ENCODE assay signal across 9 mouse cellular contexts in genomic region chr6:73010073-73010472, GRCm38 (mm10). TPM values are rescaled to one million over a fixed set of nuclear protein-coding genes. Genes with fewer than 3 reads are reported as not detected.
DNase-seq lines count a peak whose midpoint lies in the region; ATAC-seq and TF ChIP-seq lines count a peak whose summit lies in the region.
"Had no signal": no experiment of that assay in that cellular context is flagged by ENCODE, and none has a peak within 500 bp of the region (broad histone marks: within the 10 kb centered on the region; RNA-seq: fewer than 3 reads in every experiment).

No protein-coding gene starts in this region.

- no peak for TF ChIP-seq POLR2A in olfactory bulb, adult 2 months (IDR thresholded peaks at IDR 0.05; ENCODE audit: insufficient read depth, low read depth, low read length)

- intact Hi-C loops in heart, postnatal 36 days (cut with DNase I) = loop anchor here (1.0 kb wide), 1 partner anchor 70 kb away; no protein-coding TSS in a partner anchor
- intact Hi-C loops in left cerebral cortex, postnatal 4 days (cut with DNase I) = no loop called here

- 42% methylated on average over 6 of the region's 6 CpGs for WGBS in hindbrain, postnatal 0 days
- 53% methylated on average over 6 of the region's 6 CpGs for WGBS in hindbrain, embryonic 16.5 days
- 48% methylated on average over 6 of the region's 6 CpGs for WGBS in olfactory bulb, adult 2 months

- H3K36me3 ChIP-seq in hindbrain, postnatal 0 days (ENCODE audit: insufficient read depth, low read length) = no peaks in the 10 kb centered on the region
- no peaks in the 10 kb centered on the region for H3K36me3 ChIP-seq in hindbrain, embryonic 16.5 days (ENCODE audit: control insufficient read depth, insufficient read depth, low read length)
- H3K36me3 ChIP-seq: limb, embryonic 15.5 days had no signal

- H3K27me3 ChIP-seq in hindbrain, postnatal 0 days (ENCODE audit: insufficient read depth, low read length) = no peaks in the 10 kb centered on the region
- H3K27me3 ChIP-seq in hindbrain, embryonic 16.5 days (replicated peaks; ENCODE audit: control insufficient read depth, insufficient read depth, low read length) = no peaks in the 10 kb centered on the region
- H3K27me3 ChIP-seq: limb, embryonic 15.5 days had no signal

- no peak overlapping the region for H3K4me3 ChIP-seq in hindbrain, postnatal 0 days (ENCODE audit: low read length)
- H3K4me3 ChIP-seq in hindbrain, embryonic 16.5 days (ENCODE audit: low read length) = no peak overlapping the region
- no peak overlapping the region for H3K4me3 ChIP-seq in olfactory bulb, adult 2 months (ENCODE audit: insufficient read depth, low read depth, low read length)
- H3K4me3 ChIP-seq: limb, embryonic 15.5 days had no signal

- H3K4me2 ChIP-seq in hindbrain, postnatal 0 days (ENCODE audit: low read depth, low read length) = no peak overlapping the region
- no peak overlapping the region for H3K4me2 ChIP-seq in hindbrain, embryonic 16.5 days (ENCODE audit: low read length)
- H3K4me2 ChIP-seq: limb, embryonic 15.5 days had no signal

- no peaks in the 10 kb centered on the region for H3K9me3 ChIP-seq in hindbrain, postnatal 0 days (ENCODE audit: low read length)
- H3K9me3 ChIP-seq in hindbrain, embryonic 16.5 days (ENCODE audit: control insufficient read depth, low read length) = no peaks in the 10 kb centered on the region
- H3K9me3 ChIP-seq: limb, embryonic 15.5 days had no signal

- ATAC-seq in hindbrain, postnatal 0 days = no peak
- no peak for ATAC-seq in hindbrain, embryonic 16.5 days
- peak; percentile 84 for ATAC-seq in common myeloid progenitor, adult 5-6 weeks (replicated peaks; ENCODE audit: low read depth, poor library complexity, severe bottlenecking)

- H3K4me1 ChIP-seq in hindbrain, postnatal 0 days (ENCODE audit: insufficient read depth, low read length) = no peaks in the 10 kb centered on the region
- H3K4me1 ChIP-seq in hindbrain, embryonic 16.5 days (ENCODE audit: control insufficient read depth, insufficient read depth, low read depth, low read length) = no peaks in the 10 kb centered on the region
- no peaks in the 10 kb centered on the region for H3K4me1 ChIP-seq in olfactory bulb, adult 2 months (ENCODE audit: control insufficient read depth, insufficient read depth, low read length)

- peak; percentile 24 for DNase-seq in hindbrain, postnatal 0 days (ENCODE audit: low spot score)
- DNase-seq in adrenal gland, adult 18-20 months (ENCODE audit: low spot score in 2 of 2) = peak; percentile 62 to 73
- DNase-seq in heart, postnatal 36 days = peak; percentile 74 to 87
- DNase-seq in left cerebral cortex, postnatal 4 days = peak; percentile 50
- peak; percentile 69 for DNase-seq in thymus, postnatal 0 days (ENCODE audit: low spot score)

- TF ChIP-seq CTCF in hindbrain, postnatal 0 days (IDR thresholded peaks at IDR 0.05; ENCODE audit: low read depth) = peak; percentile 67
- peak; percentile 27; the same call in 1 of the 2 replicates for TF ChIP-seq CTCF in olfactory bulb, adult 2 months (IDR thresholded peaks at IDR 0.05; ENCODE audit: insufficient read depth, low read depth, low read length)

- no peak overlapping the region for H3K9ac ChIP-seq in hindbrain, postnatal 0 days (replicated peaks; ENCODE audit: low read length)
- no peak overlapping the region for H3K9ac ChIP-seq in hindbrain, embryonic 16.5 days (ENCODE audit: low read depth, low read length)
- H3K9ac ChIP-seq: limb, embryonic 15.5 days had no signal

- H3K27ac ChIP-seq in hindbrain, postnatal 0 days = no peak overlapping the region
- H3K27ac ChIP-seq in hindbrain, embryonic 16.5 days (ENCODE audit: low read depth, low read length) = no peak overlapping the region
- no peak overlapping the region for H3K27ac ChIP-seq in olfactory bulb, adult 2 months (ENCODE audit: insufficient read depth, low read depth, low read length)
- H3K27ac ChIP-seq: limb, embryonic 15.5 days had no signal

RNA-seq across cellular contexts. Expression of gene Tmsb10, which starts 51.5 kb away (rescaled TPM):
- 140 and 166 TPM in 2 replicates for total RNA-seq in hindbrain, postnatal 0 days (2014; rRNA removed)
- 5,541 and 5,741 TPM in 2 replicates for polyA plus RNA-seq in hindbrain, postnatal 0 days (2015; fragmentation: Nextera tagmentation; extraction: Ambion mirVana)
- polyA plus RNA-seq in hindbrain, embryonic 16.5 days (2015; fragmentation: Nextera tagmentation; extraction: Ambion mirVana) = 3,926 and 4,269 TPM in 2 replicates
- total RNA-seq in adrenal gland, adult 18-20 months (2021) = 100 to 1,000 TPM; 151 to 215 TPM
- 567 and 716 TPM in 2 replicates for total RNA-seq in common myeloid progenitor, adult 5-6 weeks (2017)
- total RNA-seq in heart, postnatal 36 days (2021) = 100 to 1,000 TPM; 112 to 120 TPM
- 1,000 to 10,000 TPM; 2,786 to 2,903 TPM for total RNA-seq in left cerebral cortex, postnatal 4 days (2021)
- 1,837 TPM in 1 of 2 replicates, not detected in the other for polyA plus RNA-seq in olfactory bulb, adult 2 months (2012; ENCODE audit: insufficient read depth, insufficient read length, low replicate concordance, missing spikeins)
- 2,490 and 2,753 TPM in 2 replicates for polyA plus RNA-seq in thymus, postnatal 0 days (2015; fragmentation: Nextera tagmentation; extraction: Ambion mirVana)

Comparison
In these comparisons a context has a peak if more than half of its experiments do, and no peak if none do; other contexts are left out.
1. DNase-seq: peak in every context shown above with its lines; median percentile 80 in heart, postnatal 36 days; 69 in thymus, postnatal 0 days; 68 in adrenal gland, adult 18-20 months; 50 in left cerebral cortex, postnatal 4 days; 24 in hindbrain, postnatal 0 days.